Mouse (Mus musculus) adrenal gland, postnatal 36 days (tissue): Measurements from ENCODE around the gene Prkce. TPM values are rescaled to one million over a fixed set of nuclear protein-coding genes. Genes with fewer than 3 reads are reported as not detected.
A peak's percentile ranks its signal among the peaks of the same experiment; 100 is the strongest.

Experiments
- DNase-seq, 2 experiments: peaks; one replicate each; pipeline ENCODE4 v3.0.0; 2021; ENCODE audit warnings: mixed read lengths in 1 of 2
- total RNA-seq, 2 experiments: library from RNA; stranded (reverse); gene quantifications; 2 replicates each; pipeline ENCODE4 v1.2.3; 2021

Gene Prkce
- total RNA-seq, 2 experiments from 2014 or later = 18.1 to 21.1 TPM

DNA sequence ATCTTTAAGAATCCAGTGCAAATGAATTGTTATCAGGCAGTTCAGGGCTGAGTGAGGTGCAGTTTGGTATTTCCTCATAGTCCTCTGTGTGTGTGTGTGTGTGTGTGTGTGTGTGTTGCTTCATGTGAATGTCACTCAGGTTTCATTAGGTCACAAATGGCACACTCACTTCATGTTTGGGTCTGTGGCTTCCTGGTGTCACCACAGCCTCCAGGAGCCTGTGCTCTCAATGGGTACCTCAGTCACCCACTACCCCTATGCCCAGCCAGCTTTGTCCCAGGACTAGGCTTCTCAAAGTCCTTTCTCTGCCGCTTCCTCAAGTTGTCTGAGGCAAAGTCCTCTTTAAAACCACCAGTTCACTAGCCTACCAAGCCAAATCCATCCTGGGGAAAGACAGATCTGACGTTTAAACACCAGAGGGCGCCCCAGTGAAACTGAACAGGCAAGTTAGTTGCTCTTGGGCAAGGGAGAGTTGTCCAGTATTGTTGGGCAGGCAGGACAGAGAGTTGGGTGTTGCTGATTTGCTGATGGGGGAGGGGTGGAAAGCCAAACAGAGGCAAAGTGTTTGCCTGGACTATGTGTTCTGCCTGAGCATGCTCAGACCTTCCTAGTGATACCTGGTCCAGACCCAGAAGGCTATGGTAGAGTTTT is 316.6 kb downstream of the Prkce start:
- DNase-seq = peak; percentile 80 to 85

- DNase-seq = no peak
Observed at GRCm38 (mm10) chr17:86486657-86487056, 319.1 kb downstream of the Prkce start.

DNA sequence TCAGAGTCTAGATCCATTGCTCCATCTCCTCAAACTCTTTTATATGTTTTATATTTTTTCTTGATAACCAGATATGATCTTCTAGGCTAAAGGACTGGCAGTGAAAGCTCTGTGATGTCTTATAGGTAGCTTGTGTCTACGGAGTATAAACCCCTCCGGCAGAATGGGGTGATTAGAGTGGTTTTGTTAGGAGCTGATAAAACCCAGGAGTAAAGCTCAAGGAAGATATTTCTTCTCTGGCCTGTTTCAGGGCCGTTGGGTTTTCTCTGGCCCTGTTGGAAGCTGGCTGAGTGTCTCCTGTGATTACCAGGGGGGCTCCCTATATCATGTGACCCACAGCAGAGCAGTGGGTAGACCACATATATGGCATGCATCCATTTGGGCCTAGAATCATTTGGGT is 319.9 kb downstream of the Prkce start:
- DNase-seq = no peak

DNA sequence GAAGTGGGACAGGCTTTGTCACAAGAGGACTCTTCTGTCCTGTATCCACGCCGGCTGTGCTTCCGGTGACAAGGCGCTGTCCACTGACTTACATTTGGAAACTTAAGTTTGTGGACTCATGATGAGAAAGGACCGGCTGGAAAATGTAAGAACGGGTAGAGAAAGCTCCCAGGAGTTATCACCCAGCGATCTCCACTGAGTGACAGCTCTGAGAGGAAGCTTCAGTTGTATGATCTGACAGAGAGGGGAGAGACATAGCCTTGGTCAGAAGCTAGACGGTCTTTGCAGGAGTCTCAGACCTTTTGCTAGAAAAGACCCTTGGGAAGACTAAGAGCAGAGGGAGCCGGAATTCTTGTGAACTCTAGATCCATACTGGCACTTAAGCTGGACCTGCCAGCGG is 322.2 kb downstream of the Prkce start:
- DNase-seq = no peak

DNA sequence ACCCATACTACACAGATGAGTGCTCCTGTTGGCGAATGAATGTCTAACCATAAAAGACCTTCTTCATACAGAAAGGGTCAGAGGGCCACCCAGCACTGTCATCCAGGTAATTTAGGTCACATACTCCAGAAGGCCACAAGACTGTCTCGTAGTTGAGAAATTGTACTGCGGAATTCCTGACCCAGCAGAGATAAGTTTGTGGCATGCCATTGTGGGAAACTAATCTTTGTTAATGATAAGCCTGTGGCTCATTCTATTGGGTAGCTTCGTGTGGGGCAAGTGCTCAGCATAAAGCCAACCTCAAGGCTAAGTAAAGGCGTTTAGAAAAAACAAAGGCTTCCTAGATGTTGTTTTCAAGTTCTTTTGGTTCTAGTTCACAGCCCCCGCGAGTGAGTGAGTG is 324.8 kb downstream of the Prkce start:
- no peak for DNase-seq

DNA sequence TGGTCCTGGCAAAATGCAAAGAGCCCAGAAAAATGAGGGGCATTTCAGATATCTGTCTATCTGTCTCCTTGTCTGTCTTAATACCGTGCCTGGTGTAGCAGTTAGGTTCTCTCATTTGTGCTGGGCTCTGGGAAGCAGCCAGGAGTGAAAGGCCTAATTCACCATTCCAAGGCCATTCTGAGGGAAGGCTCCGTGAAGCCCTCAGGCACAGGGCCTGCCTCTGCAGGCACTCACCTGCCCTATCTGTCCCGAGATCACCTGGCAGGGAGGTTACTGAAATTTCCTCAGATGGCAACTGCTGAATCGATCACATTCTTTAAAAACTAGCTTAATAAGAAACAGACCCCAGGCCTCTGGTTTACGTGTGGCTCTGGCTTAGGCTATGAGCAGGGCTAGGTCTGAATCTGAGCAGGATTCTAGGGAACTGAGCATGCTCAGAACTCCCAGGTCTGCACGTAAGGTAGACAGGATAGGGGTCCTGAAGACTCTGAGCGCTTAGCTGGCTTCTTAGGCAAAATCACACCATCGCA is 326.4 kb downstream of the Prkce start:
- peak; percentile 11 to 29 for DNase-seq

- DNase-seq = no peak
Observed at GRCm38 (mm10) chr17:86494494-86494893, 326.9 kb downstream of the Prkce start.

DNA sequence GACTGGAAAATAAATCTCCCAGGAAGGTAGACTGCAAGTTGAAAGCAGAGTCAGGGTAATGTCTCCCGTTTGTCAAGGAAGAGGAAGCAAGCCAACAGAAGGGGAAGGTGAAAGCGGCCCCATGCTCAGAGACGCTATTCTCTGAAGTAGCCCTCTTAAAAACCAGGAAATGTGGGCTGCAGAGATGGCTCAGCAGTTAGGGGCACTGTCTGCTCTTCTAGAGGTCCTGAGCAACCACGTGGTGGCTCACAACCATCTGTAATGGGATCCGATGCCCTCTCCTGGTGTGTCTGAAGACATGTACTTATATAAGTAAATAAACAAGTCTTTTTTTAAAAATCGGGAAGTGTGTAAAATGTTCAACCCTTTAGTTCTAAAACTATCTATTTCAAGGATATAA is 327.3 kb downstream of the Prkce start:
- DNase-seq = no peak

DNA sequence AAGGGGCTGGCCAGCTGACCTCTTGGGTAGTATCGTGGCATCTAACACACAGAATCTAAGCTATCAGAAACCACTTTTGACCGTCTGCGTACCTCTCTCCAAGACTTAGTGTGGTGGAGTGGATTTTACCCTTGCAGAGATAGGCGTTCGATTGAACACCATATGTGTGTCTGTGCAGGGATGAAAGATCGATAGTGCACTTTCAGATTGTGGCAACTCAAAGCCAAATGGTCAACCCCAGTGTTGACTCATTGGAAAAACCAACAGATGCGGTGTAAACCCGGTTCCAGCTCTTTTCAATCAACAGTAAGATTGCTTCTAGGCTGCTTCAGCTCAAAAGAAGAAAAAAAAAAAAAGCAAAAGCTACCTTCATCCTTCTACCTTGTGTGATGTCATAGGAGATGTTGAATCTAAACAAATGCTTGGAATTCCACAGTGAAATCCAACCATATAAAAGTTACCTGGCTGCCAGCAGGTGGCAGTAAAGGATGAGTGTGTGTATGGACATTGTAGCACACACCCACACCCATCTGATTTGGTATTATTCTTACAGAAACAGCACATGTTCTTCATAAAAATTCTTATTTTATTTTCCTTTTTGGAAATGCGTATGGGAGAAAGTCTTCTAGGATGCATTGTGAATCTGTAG is 328.7 kb downstream of the Prkce start:
- DNase-seq = peak; percentile 45 to 68

DNA sequence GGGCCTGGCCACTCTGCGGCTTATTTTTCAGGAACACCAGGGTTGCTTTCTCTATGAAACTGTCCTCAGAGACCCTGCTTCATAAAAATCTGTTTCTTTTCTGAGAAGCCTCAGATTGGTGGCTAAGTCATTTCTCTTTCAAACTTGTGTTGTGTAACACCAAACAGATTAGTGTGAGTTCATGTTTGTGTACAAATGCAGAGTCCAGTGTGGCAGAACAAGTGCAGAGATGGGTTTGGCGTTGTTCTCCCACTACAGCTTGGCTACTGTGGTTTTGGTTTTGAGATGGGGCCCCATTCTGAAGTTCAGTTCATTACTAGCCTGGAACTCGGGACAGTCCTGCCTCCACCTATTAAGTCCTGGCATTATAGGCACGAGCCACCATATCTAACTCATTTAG is 329.7 kb downstream of the Prkce start:
- no peak for DNase-seq

- DNase-seq = peak; percentile 51 to 65
Observed at GRCm38 (mm10) chr17:86499359-86500045, 331.9 kb downstream of the Prkce start.

GRCm38 (mm10) chr17:86501393-86501792 is 333.8 kb downstream of the Prkce start:
- DNase-seq = no peak

- DNase-seq = no peak
Observed at GRCm38 (mm10) chr17:86503208-86503897, 335.8 kb downstream of the Prkce start.

DNA sequence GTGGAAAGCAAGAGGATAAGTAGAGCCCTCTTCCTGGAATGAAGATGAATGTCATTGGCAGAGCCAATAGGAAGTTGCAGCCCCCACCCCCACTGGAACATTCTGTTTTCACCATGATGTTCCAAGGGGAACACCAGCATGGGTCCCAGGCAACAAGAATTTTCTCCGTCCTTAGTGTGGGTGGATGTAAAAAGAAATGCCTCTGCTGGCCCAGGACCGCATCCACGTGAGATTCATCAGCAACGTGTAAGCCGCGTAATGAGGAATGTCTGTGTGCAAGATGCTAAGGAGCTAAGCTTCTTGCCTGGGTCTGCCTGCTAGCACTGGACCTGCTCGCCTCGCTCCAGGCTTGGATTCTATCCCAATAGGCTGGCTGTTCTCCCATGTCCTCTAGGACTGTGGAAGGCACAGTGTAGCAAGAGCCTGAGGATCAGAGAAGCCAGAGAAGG is 337.6 kb downstream of the Prkce start, which contains the start of gene Gm10309:
Gm10309 (minus strand) TSS at position 50 of the 449 bp plus-strand sequence.
- peak; percentile 28 to 53 for DNase-seq

DNA sequence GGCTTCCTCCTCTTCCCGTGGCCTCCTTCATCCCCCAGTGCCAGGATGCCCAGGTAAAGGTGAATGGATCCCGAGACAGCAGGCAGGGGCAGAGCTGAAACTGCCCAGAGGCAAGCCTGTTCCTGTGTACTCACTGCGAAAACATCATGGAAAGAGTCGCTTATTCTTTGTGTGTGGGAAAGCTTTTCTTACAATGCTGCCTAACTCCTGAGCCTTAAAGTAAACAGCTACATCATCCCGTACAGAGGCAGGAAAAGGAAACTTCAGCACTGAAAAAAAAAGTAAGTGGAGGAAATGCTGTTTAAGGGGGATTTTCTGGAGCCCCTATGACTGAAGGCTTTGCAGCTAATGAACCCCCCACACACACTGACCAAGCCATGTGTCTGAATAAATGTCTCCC is 339.3 kb downstream of the Prkce start:
- no peak for DNase-seq

- peak; percentile 29 to 68 for DNase-seq
Observed at GRCm38 (mm10) chr17:86507342-86508211, 340.0 kb downstream of the Prkce start.

DNA sequence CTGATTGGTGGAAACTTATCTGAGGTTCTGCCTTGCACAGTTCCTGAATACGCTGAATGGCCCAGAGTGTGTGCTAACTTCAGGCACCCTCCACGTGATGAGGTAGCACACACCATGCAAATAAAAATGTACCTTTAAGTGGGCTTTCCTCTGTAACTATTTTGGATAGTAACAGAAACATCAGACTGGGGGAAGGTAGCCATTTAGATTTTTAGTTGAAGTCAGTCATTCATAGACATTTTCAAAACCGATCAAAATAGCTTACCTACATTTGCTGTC is 340.6 kb downstream of the Prkce start:
- no peak for DNase-seq

- no peak for DNase-seq
Observed at GRCm38 (mm10) chr17:86509871-86510270, 342.3 kb downstream of the Prkce start.

- no peak for DNase-seq
Observed at GRCm38 (mm10) chr17:86514974-86515620, 347.5 kb downstream of the Prkce start.

DNA sequence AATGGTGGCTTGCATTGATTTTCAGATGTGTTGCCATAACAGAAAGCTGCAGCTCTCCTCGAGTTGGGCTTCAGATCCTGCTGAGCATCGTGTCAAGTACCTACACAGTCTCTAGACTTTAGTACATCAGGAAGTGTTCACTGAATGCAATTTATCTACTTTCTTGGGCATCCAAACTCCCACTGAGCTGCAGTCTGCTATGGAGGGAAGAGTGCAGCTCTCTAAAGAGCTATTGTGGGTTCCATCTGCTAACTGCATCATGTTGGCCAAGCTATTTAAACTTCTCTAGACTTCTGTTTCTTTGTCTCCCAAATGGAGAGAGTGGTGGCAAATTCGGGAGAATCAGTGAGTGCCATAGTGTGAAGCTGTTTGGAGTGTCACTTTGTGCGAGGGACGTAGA is 349.0 kb downstream of the Prkce start:
- DNase-seq = no peak

GRCm38 (mm10) chr17:86518604-86519003 is 351.0 kb downstream of the Prkce start:
- no peak for DNase-seq
